Mouse (Mus musculus) midbrain, embryonic 15.5 days (tissue): Measurements from ENCODE around the gene Kri1. TPM values are rescaled to one million over a fixed set of nuclear protein-coding genes. Genes with fewer than 3 reads are reported as not detected.
"Not testable (repeated sequence)": the region's sequence is repeated elsewhere in the genome, so short reads cannot be mapped to it uniquely, and the experiment has no call there.

ENCODE experiments used
- ATAC-seq: fragments of 200-750 bp; cut with Nextera tagmentation; replicated peaks from 2 replicates; pipeline ENCODE4 v1.8.0; 2017; ENCODE audit warnings: moderate TSS enrichment
- H3K27ac ChIP-seq: fragments of 300-500 bp; sonication (generic); 2 replicates; pipeline ENCODE4 v1.5.1; 2015; ENCODE audit warnings: mild to moderate bottlenecking, inconsistent platforms
- H3K27me3 ChIP-seq: fragments of 300-500 bp; sonication (generic); replicated peaks from 2 replicates; pipeline ENCODE4 v1.6.1; 2015; ENCODE audit warnings: inconsistent platforms
- H3K36me3 ChIP-seq: fragments of 300-500 bp; sonication (generic); replicated peaks from 2 replicates; pipeline ENCODE4 v1.6.1; 2015; ENCODE audit warnings: inconsistent platforms
- H3K4me1 ChIP-seq: fragments of 300-500 bp; sonication (generic); 2 replicates; pipeline ENCODE4 v1.6.1; 2015; ENCODE audit warnings: inconsistent platforms
- H3K4me2 ChIP-seq: fragments of 300-500 bp; sonication (generic); 2 replicates; pipeline ENCODE4 v1.6.1; 2015; ENCODE audit warnings: inconsistent platforms, mild to moderate bottlenecking, moderate library complexity
- H3K4me3 ChIP-seq: fragments of 300-500 bp; sonication (generic); 2 replicates; pipeline ENCODE4 v1.5.1; 2015; ENCODE audit warnings: mild to moderate bottlenecking, inconsistent platforms
- H3K9ac ChIP-seq: fragments of 300-500 bp; sonication (generic); 2 replicates; pipeline ENCODE4 v1.6.1; 2015; ENCODE audit warnings: mild to moderate bottlenecking, inconsistent platforms
- H3K9me3 ChIP-seq: fragments of 300-500 bp; sonication (generic); 2 replicates; pipeline ENCODE4 v1.6.1; 2016; ENCODE audit warnings: inconsistent platforms
- WGBS: fragments of 180-500 bp; shearing (Covaris S2); methylation state at CpG from one replicate; pipeline ENCODE4 v1.1.7; 2015; ENCODE audit warnings: mixed read lengths; 5-methylcytosine and 5-hydroxymethylcytosine counted together
- polyA plus RNA-seq: library from polyadenylated mRNA; unstranded; fragments of >200 nt; fragmentation: Nextera tagmentation; extraction: Ambion mirVana; gene quantifications from 2 replicates; pipeline ENCODE4 v1.2.1, GENCODE M21; 2015

Kri1 gene
- polyA plus RNA-seq, 1 experiment from 2014 or later: 17.1 TPM

GRCm38 (mm10) chr9:21283994-21284393, 3.8 kb downstream of the Kri1 start:
- 92% methylated on average over 3 of the region's 3 CpGs for WGBS
- ATAC-seq: no peak
- Histone ChIP-seq H3K4me1 (peaks cover 20% of the 10 kb centered on the region), H3K9me3 (no peaks in the 10 kb centered on the region), H3K36me3 (peaks cover 30% of the 10 kb centered on the region), H3K4me2 (no peak overlapping the region), H3K27ac (no peak overlapping the region), H3K4me3 (no peak overlapping the region), H3K27me3 (no peaks in the 10 kb centered on the region), H3K9ac (no peak overlapping the region)

GRCm38 (mm10) chr9:21283591-21283990, 4.2 kb downstream of the Kri1 start:
- Histone ChIP-seq H3K9me3 (no peaks in the 10 kb centered on the region), H3K27me3 (no peaks in the 10 kb centered on the region), H3K4me1 (peaks cover 16% of the 10 kb centered on the region), H3K4me2 (no peak overlapping the region), H3K36me3 (peaks cover 30% of the 10 kb centered on the region), H3K4me3 (no peak overlapping the region), H3K27ac (no peak overlapping the region), H3K9ac (no peak overlapping the region)
- 91% methylated on average over 5 of the region's 5 CpGs for WGBS
- no peak for ATAC-seq

DNA sequence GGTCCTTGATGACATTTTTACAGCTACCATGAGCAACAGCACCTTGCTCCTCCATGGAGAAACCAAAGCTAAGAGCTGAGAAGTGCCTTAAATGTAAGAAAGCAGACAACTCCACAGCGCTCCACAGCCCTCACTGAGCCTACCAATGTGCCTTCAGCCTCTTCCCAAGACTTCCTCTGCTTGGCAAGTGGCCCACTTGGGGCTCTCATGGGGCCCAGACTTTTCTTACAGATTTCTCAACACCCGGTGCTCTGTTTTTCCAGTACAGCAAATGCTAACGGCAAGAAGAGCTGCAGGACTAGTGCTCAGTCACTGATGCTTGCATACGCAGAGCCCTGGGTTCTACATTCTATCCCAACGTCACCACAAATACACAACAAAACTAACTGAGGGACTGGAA, 10.0 kb downstream of the Kri1 start:
- Histone ChIP-seq H3K9ac (no peak overlapping the region), H3K4me3 (no peak overlapping the region), H3K27ac (no peak overlapping the region), H3K36me3 (peaks cover 63% of the 10 kb centered on the region), H3K4me1 (no peaks in the 10 kb centered on the region), H3K9me3 (no peaks in the 10 kb centered on the region), H3K27me3 (no peaks in the 10 kb centered on the region), H3K4me2 (no peak overlapping the region)
- WGBS: 93% methylated on average over 5 of the region's 5 CpGs
- ATAC-seq: no peak

DNA sequence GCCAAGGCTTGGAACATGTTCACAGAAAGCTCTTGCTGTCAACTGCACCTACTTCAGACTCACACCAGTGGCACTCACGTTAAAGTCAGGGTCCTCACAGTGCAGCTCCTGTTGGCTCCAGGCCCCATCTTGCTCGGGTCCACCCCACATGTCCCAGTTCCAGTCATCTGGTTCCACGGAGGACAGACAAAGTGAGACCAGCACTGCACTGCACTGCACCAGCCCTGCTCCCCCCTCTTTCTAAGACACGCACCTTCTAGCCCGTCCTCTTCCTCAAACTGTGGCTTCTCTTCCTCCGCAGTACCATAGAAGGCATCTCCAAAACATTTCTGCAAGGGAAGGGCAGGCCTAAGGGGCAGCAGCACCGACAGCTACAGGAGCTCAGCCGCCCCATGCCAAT, 11.5 kb downstream of the Kri1 start:
- Histone ChIP-seq H3K36me3 (peaks cover 68% of the 10 kb centered on the region), H3K4me2 (no peak overlapping the region), H3K9me3 (no peaks in the 10 kb centered on the region), H3K4me1 (no peaks in the 10 kb centered on the region), H3K4me3 (no peak overlapping the region), H3K27me3 (no peaks in the 10 kb centered on the region), H3K27ac (no peak overlapping the region), H3K9ac (no peak overlapping the region)
- 88% methylated on average over 8 of the region's 8 CpGs for WGBS
- ATAC-seq: 0 out of 2 replicates have a peak, but pooled peaks have one; percentile 6

DNA sequence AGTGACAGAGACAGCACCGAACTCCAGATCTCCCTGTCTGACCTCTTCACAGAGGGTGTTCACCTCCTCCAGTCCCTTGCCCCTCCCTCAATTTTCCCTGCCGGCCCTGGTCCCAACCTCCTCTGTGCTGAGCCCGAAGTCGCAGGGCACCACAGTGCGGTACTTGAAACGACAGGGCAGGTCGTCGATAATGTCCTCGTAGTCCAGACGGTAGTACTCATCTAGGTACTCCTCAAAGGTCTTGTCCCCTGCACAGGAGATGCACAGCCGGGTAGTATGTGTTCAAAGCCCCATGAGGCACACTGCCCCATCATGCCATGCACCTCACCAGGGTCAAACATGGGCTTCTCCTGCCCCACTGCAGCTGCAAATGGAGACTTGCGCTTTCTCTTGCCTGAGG, 12.0 kb downstream of the Kri1 start:
- ATAC-seq: no peak
- Histone ChIP-seq H3K4me1 (no peaks in the 10 kb centered on the region), H3K27ac (no peak overlapping the region), H3K36me3 (peaks cover 70% of the 10 kb centered on the region), H3K9ac (no peak overlapping the region), H3K4me2 (no peak overlapping the region), H3K9me3 (no peaks in the 10 kb centered on the region), H3K4me3 (no peak overlapping the region), H3K27me3 (no peaks in the 10 kb centered on the region)
- 91% methylated on average over 12 of the region's 12 CpGs for WGBS

DNA sequence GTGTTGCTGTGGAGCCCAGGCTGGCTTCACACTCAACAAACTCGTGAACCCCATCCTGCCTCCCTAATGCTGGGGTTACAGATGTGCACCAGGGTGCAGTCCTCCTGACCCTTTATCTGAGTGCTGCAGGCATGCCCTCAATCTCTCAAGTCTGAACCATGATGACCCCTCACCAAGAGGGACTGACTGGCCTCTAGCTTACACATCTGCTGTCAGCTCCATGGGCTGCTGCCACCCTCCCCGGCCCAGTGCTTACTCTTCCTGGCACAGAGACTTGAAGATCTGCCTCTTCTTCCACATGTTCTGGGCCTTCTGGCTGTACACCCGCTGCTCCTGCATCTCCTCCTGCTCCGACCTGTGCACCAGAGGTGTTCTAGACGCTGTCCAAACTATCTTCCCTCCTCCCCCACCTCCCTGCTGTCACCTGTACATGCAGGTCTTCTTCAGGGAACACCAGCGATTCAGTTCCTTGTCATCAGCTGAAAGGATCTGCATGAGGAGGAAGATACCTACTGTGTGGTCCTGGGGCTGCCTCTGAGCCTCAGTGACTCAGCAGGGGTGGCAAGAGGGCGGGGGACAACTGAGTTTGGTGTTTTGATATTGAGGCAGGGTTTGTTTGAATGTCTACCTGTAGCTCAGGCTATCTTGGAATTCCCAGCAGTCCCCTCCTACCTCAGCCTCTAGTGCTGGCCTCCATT, 12.6 kb downstream of the Kri1 start:
- H3K9ac ChIP-seq: no peak overlapping the region
- 89% methylated on average over 7 of the region's 7 CpGs for WGBS
- H3K9me3 ChIP-seq: no peaks in the 10 kb centered on the region
- H3K4me2 ChIP-seq: no peak overlapping the region
- H3K27ac ChIP-seq: no peak overlapping the region
- no peak for ATAC-seq
- H3K4me1 ChIP-seq: no peaks in the 10 kb centered on the region
- H3K4me3 ChIP-seq: no peak overlapping the region
- peaks cover 75% of the 10 kb centered on the region for H3K36me3 ChIP-seq
- H3K27me3 ChIP-seq: no peaks in the 10 kb centered on the region

GRCm38 (mm10) chr9:21274336-21274735, 13.4 kb downstream of the Kri1 start:
- Histone ChIP-seq H3K36me3 (peaks cover 71% of the 10 kb centered on the region), H3K4me2 (no peak overlapping the region), H3K9ac (no peak overlapping the region), H3K4me1 (no peaks in the 10 kb centered on the region), H3K9me3 (no peaks in the 10 kb centered on the region), H3K27me3 (no peaks in the 10 kb centered on the region), H3K4me3 (no peak overlapping the region), H3K27ac (no peak overlapping the region)
- WGBS: 96% methylated on average over 3 of the region's 3 CpGs
- ATAC-seq: no peak

DNA sequence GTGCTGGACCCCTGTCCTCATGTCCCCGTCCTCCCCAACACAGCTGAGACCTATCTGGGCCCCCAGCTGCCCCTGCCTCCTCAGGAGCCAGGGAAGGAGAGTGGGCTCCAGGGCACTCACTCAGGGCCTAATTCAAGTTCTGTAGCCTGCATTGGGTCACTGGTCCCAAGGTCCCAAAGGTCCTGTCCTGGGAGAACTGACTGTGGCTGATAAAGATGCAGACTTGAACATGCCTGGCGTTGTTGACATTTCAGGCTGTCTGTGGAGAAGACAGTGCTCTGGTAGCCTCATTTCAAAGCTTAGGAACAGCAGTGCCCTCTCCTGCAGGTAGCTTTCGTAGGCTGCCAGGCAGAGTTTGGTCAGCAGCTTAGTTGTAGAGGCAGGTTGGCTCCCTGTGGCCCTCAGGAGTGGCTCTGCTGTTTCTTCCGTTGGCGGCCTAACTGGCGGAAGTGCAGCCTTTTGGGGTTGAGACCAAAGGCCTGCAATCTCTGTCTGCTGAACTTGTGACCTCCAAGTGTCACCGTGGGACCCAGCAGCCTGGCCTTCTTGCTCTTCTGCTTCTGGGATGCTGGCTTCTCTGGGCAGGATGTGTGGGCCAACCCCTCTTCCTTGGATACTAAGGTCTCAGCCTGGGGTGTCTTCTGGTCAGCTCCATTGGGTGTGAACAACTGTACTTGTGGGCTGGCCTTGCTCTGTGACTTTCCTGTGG, 14.1 kb downstream of the Kri1 start:
- Histone ChIP-seq H3K4me2 (no peak overlapping the region), H3K36me3 (peaks cover 67% of the 10 kb centered on the region), H3K4me3 (no peak overlapping the region), H3K9ac (no peak overlapping the region), H3K9me3 (no peaks in the 10 kb centered on the region), H3K27ac (no peak overlapping the region), H3K4me1 (no peaks in the 10 kb centered on the region), H3K27me3 (no peaks in the 10 kb centered on the region)
- no peak for ATAC-seq
- 88% methylated on average over 7 of the region's 7 CpGs for WGBS

DNA sequence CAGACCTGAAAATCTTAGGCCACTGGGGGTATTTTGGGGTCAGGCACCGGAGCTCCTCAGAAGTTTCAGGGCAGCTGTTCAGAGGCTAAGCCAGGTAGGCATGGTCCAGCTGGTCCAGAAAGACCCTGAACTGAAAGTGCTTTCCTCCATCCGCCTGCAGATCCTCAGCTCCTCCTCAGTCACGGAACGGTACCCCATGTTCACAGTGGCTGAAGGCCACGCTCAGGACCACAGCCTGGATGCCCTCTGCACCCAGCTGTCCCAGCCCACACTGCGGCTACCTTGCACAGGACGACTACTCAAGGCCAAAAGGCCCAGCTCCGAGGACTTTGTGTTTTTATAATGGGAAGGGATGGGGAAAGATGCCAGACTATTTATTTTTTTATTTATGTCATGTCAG, 14.7 kb downstream of the Kri1 start:
- Histone ChIP-seq H3K4me1 (no peaks in the 10 kb centered on the region), H3K36me3 (peaks cover 66% of the 10 kb centered on the region), H3K27me3 (no peaks in the 10 kb centered on the region), H3K4me3 (no peak overlapping the region), H3K9ac (no peak overlapping the region), H3K9me3 (no peaks in the 10 kb centered on the region), H3K4me2 (no peak overlapping the region), H3K27ac (no peak overlapping the region)
- 89% methylated on average over 8 of the region's 8 CpGs for WGBS
- ATAC-seq: no peak

DNA sequence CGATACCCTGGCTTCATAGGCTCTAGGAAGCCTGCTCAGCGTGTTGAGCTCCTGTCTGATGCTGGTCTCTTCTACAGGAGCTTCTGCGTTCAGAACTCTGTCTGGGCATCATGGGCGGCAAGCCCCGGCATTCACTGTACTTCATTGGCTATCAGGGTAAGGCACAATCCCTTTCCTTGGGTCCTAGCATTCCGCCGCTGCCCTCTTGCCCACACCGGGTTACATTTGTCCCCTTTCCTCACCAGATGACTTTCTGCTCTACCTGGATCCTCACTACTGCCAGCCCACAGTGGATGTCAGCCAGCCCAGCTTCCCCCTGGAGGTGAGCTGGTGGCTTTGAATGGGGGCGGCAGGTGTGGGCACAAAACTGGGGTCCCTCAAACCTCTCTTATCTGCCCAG, 15.4 kb downstream of the Kri1 start:
- no peak overlapping the region for H3K27ac ChIP-seq
- H3K4me3 ChIP-seq: no peak overlapping the region
- H3K9me3 ChIP-seq: no peaks in the 10 kb centered on the region
- H3K36me3 ChIP-seq: peaks cover 59% of the 10 kb centered on the region
- H3K9ac ChIP-seq: no peak overlapping the region
- H3K4me2 ChIP-seq: no peak overlapping the region
- H3K27me3 ChIP-seq: no peaks in the 10 kb centered on the region
- no peak for ATAC-seq
- H3K4me1 ChIP-seq: no peaks in the 10 kb centered on the region
- WGBS: 92% methylated on average over 9 of the region's 9 CpGs

DNA sequence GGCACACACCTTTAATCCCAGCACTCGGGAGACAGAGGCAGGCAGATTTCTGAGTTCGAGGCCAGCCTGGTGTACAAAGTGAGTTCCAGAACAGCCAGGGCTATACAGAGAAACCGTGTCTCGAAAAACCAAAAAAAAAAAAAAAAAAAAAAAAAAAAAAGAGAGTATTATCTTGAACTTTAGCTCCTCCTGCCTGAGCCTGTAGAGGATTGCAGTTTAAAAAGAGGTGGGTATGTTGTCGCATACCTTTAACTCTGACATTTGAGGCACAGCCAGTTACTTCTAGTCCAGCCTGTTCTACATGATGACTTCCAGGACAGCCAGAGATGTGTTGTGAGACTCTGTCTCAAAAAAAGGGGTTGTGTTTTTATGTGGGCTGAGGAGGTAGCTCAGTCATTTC, 18.2 kb downstream of the Kri1 start:
- peaks cover 17% of the 10 kb centered on the region for H3K4me1 ChIP-seq
- H3K4me2 ChIP-seq, H3K9ac ChIP-seq, ATAC-seq, H3K4me3 ChIP-seq, H3K9me3 ChIP-seq, H3K27me3 ChIP-seq, H3K27ac ChIP-seq: not testable (repeated sequence)
- 86% methylated on average over 5 of the region's 5 CpGs for WGBS
- peaks cover 45% of the 10 kb centered on the region for H3K36me3 ChIP-seq

- WGBS: 96% methylated on average over 16 of the region's 16 CpGs
- no peaks in the 10 kb centered on the region for H3K9me3 ChIP-seq
- no peak overlapping the region for H3K4me3 ChIP-seq
- peaks cover 34% of the 10 kb centered on the region for H3K36me3 ChIP-seq
- peaks cover 21% of the 10 kb centered on the region for H3K4me1 ChIP-seq
- no peak for ATAC-seq
- H3K4me2 ChIP-seq: no peak overlapping the region
- no peaks in the 10 kb centered on the region for H3K27me3 ChIP-seq
- no peak overlapping the region for H3K9ac ChIP-seq
- no peak overlapping the region for H3K27ac ChIP-seq
Measured at GRCm38 (mm10) chr9:21268305-21268704, 19.5 kb downstream of the Kri1 start.

DNA sequence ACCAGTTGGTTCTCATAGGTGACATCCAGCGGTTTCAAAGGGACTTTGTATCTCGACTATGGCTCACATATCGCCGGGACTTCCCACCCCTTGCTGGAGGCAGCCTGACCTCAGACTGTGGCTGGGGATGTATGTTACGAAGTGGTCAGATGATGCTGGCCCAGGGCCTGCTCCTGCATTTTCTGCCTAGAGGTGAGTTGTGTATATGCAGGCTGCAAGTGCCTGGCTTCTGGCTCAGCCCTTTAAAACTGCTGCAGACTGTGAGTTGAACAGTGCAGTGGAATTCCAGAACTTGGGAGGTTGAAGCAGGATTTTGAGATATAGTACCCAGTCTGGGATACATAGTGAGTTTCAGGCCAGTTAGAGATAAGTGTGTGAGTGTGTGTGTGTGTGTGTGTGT, 20.9 kb downstream of the Kri1 start:
- H3K4me2 ChIP-seq: no peak overlapping the region; the same call in 1 of the 2 replicates
- ATAC-seq: no peak
- no peaks in the 10 kb centered on the region for H3K9me3 ChIP-seq
- H3K9ac ChIP-seq: no peak overlapping the region
- WGBS: 89% methylated on average over 5 of the region's 5 CpGs
- H3K4me1 ChIP-seq: peaks cover 21% of the 10 kb centered on the region
- H3K27ac ChIP-seq: no peak overlapping the region
- no peaks in the 10 kb centered on the region for H3K27me3 ChIP-seq
- H3K4me3 ChIP-seq: no peak overlapping the region
- peaks cover 20% of the 10 kb centered on the region for H3K36me3 ChIP-seq
